Mouse (Mus musculus) embryonic fibroblast, embryonic 13.5 days (primary cell): ENCODE results near the gene Slfn5.

Experiments
- CTCF ChIP-seq: IDR thresholded peaks from 2 replicates; pipeline ENCODE4 v1.5.1; 2011; ENCODE audit warnings: mild to moderate bottlenecking, control low read depth, low read length, moderate library complexity, borderline replicate concordance; ENCODE audit not compliant: insufficient read depth
- POLR2A ChIP-seq: IDR thresholded peaks from 2 replicates; pipeline ENCODE4 v1.6.1; 2011; ENCODE audit warnings: low read depth, mild to moderate bottlenecking, control low read depth, low read length, moderate library complexity

GRCm38 (mm10) chr11:82947457-82947856 lies 3.7 kb upstream of the Slfn5 start:
- no peak for TF ChIP-seq POLR2A
- no peak for TF ChIP-seq CTCF
